Mouse (Mus musculus) liver, postnatal 0 days (tissue): ENCODE results near the gene Plpp7. TPM values are rescaled to one million over a fixed set of nuclear protein-coding genes. Genes with fewer than 3 reads are reported as not detected.

Experiments used
- ATAC-seq: fragments of 200-750 bp; cut with Nextera tagmentation; 2 replicates; pipeline ENCODE4 v1.8.0; 2017; ENCODE audit warnings: mild to moderate bottlenecking, moderate library complexity
- DNase-seq: peaks from one replicate; pipeline ENCODE4 v3.0.0-alpha.2; 2016
- H3K27ac ChIP-seq: fragments of 300-500 bp; sonication (generic); 2 replicates; pipeline ENCODE4 v1.5.1; 2014; ENCODE audit warnings: antibody characterized with exemption, moderate library complexity, mild to moderate bottlenecking, low read depth
- H3K27me3 ChIP-seq: fragments of 300-500 bp; sonication (generic); 2 replicates; pipeline ENCODE4 v1.6.1; 2014; ENCODE audit warnings: low read length, control low read depth, mixed read lengths; ENCODE audit not compliant: insufficient read depth
- H3K36me3 ChIP-seq: fragments of 300-500 bp; sonication (generic); replicated peaks from 2 replicates; pipeline ENCODE4 v1.6.1; 2014; ENCODE audit warnings: mild to moderate bottlenecking, control low read depth, low read length, moderate library complexity, mixed read lengths; ENCODE audit not compliant: insufficient read depth
- H3K4me1 ChIP-seq: fragments of 300-500 bp; sonication (generic); 2 replicates; pipeline ENCODE4 v1.6.1; 2014; ENCODE audit warnings: antibody characterized with exemption, mild to moderate bottlenecking, control low read depth; ENCODE audit not compliant: insufficient read depth
- H3K4me2 ChIP-seq: fragments of 300-500 bp; sonication (generic); 2 replicates; pipeline ENCODE4 v1.6.1; 2014; ENCODE audit warnings: low read depth, mild to moderate bottlenecking, low read length, moderate library complexity, mixed read lengths
- H3K4me3 ChIP-seq: fragments of 300-500 bp; sonication (generic); 2 replicates; pipeline ENCODE4 v1.5.1; 2014; ENCODE audit warnings: low read depth, low read length
- H3K9ac ChIP-seq: fragments of 300-500 bp; sonication (generic); replicated peaks from 2 replicates; pipeline ENCODE4 v1.6.1; 2014; ENCODE audit warnings: mild to moderate bottlenecking, moderate library complexity
- H3K9me3 ChIP-seq: fragments of 300-500 bp; sonication (generic); 2 replicates; pipeline ENCODE4 v1.6.1; 2016; ENCODE audit warnings: mild to moderate bottlenecking, control low read depth, low read length, mixed read lengths
- CTCF ChIP-seq: sonication (generic); IDR thresholded peaks from 2 replicates; pipeline ENCODE4 v1.5.1; 2016; ENCODE audit warnings: antibody characterized with exemption, low read depth
- EP300 ChIP-seq: IDR thresholded peaks from 2 replicates; pipeline ENCODE4 v1.6.1; 2016; ENCODE audit warnings: antibody characterized with exemption, low read depth, mild to moderate bottlenecking
- WGBS: fragments of 180-500 bp; shearing (Covaris S2); extraction: QIAGEN DNeasy Blood & Tissue Kit; methylation state at CpG from one replicate; pipeline ENCODE4 v1.1.7; 2014; ENCODE audit not compliant: insufficient replicate concordance; 5-methylcytosine and 5-hydroxymethylcytosine counted together
- polyA plus RNA-seq: library from polyadenylated mRNA; unstranded; fragments of >200 nt; fragmentation: Nextera tagmentation; extraction: Ambion mirVana; gene quantifications from 2 replicates; pipeline ENCODE4 v1.2.1, GENCODE M21; 2015

The Plpp7 gene
- polyA plus RNA-seq, 1 experiment from 2014 or later: 1.7 TPM

- H3K4me2 ChIP-seq: no peak overlapping the region
- H3K27ac ChIP-seq: no peak overlapping the region
- H3K9me3 ChIP-seq: no peaks in the 10 kb centered on the region
- no peaks in the 10 kb centered on the region for H3K36me3 ChIP-seq
- H3K4me1 ChIP-seq: peaks cover 18% of the 10 kb centered on the region
- no peak for DNase-seq
- WGBS: 68% methylated on average over 2 of the region's 2 CpGs
- no peak overlapping the region for H3K4me3 ChIP-seq
- ATAC-seq: no peak
- H3K9ac ChIP-seq: no peak overlapping the region
- TF ChIP-seq CTCF (no peak), EP300 (no peak)
- H3K27me3 ChIP-seq: no peaks in the 10 kb centered on the region
Observed at GRCm38 (mm10) chr2:32112548-32112947, 17.2 kb downstream of the Plpp7 start.

DNA sequence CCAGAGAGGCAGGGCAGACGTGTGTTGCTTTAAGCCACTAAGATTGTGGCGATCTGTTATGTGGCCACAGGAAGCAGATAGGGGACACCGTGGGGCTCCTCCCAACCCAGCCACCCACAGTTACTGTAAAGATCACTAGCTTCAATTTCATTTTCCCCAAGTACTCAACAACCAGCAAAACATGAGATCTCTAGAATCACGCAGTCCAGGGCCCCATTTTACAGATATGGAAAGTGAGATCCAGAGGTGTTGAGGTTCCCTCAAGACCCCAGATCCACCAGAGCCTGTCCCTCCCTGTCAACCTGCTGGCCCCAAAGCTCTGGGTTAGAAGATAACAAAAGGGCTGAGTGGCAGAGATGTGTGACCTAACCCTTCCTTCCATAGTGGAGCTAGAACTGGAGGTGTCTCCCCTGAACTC lies 20.5 kb downstream of the Plpp7 start:
- Histone ChIP-seq H3K9me3 (no peaks in the 10 kb centered on the region), H3K4me2 (peak overlapping the region; percentile 48), H3K27me3 (no peaks in the 10 kb centered on the region), H3K36me3 (no peaks in the 10 kb centered on the region), H3K9ac (peak overlapping the region; percentile 21; the same call in 1 of the 2 replicates), H3K4me1 (peaks cover 18% of the 10 kb centered on the region), H3K27ac (peak overlapping the region; percentile 79), H3K4me3 (no peak overlapping the region)
- ATAC-seq: peak; percentile 85
- WGBS: 50% methylated on average over 4 of the region's 4 CpGs
- no peak for DNase-seq
- TF ChIP-seq CTCF (no peak), EP300 (0 out of 2 replicates have a peak, but pooled peaks have one; percentile 55)

DNA sequence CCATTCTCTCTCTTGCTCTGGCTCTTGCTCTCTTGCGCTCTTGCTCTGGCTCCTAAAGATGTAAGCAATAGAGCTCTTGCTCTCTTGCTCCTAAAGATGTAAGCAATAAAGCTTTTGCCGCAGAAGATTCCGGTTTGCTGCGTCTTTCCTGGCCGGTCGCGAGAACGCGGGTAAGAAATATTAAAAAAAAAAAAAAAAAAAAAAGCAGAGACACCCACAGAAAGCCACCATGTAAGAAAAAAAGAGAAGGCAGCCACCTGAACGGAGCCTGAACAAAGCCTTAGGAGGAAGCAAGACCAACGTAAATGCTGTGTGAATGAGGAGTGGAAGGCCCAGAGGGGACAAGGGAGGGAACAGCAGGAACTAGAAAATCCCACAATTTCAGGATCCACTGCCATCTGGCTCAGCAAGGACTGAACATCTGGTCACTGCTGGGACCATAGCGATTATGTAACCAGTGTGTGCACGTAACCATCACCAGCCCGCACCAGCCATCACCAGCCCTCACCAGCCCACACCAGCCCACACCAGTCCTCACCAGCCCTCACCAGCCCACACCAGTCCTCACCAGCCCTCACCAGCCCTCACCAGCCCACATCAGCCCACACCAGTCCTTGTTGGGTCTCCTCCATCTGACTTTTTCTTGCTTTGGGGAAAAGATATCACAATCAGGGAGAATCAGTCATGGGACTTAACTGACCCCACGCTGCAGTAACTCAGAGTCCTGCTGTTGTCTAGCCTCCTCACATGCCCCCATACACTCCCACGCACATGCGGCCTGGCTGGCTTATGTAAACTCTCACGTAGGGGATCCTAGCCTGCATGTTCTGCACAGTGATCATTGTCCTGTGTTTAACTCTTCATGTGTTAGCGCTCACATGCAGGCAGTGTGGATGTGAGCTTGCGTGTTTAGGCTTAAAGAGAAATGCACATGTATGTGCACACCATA lies 24.7 kb downstream of the Plpp7 start:
- H3K9ac ChIP-seq: no peak overlapping the region
- H3K4me1 ChIP-seq: peaks cover 17% of the 10 kb centered on the region
- no peaks in the 10 kb centered on the region for H3K9me3 ChIP-seq
- WGBS: 85% methylated on average over 20 of the region's 20 CpGs
- H3K27me3 ChIP-seq: no peaks in the 10 kb centered on the region
- H3K36me3 ChIP-seq: no peaks in the 10 kb centered on the region
- DNase-seq (no peak), ATAC-seq (no peak)
- H3K4me3 ChIP-seq: no peak overlapping the region
- H3K4me2 ChIP-seq: no peak overlapping the region
- H3K27ac ChIP-seq: no peak overlapping the region
- TF ChIP-seq CTCF (no peak), EP300 (no peak)

GRCm38 (mm10) chr2:32121150-32121549 lies 25.8 kb downstream of the Plpp7 start:
- Histone ChIP-seq H3K27me3 (no peaks in the 10 kb centered on the region), H3K4me3 (no peak overlapping the region), H3K36me3 (no peaks in the 10 kb centered on the region), H3K9ac (peak overlapping the region; percentile 3; the same call in 1 of the 2 replicates), H3K4me2 (peak overlapping the region; percentile 23), H3K9me3 (no peaks in the 10 kb centered on the region), H3K4me1 (peaks cover 8% of the 10 kb centered on the region), H3K27ac (peak overlapping the region; percentile 20; the same call in 1 of the 2 replicates)
- no peak for TF ChIP-seq CTCF
- TF ChIP-seq EP300: no peak
- no peak for ATAC-seq
- no peak for DNase-seq
- 21% methylated on average over 5 of the region's 5 CpGs for WGBS

GRCm38 (mm10) chr2:32121785-32122184 lies 26.5 kb downstream of the Plpp7 start:
- DNase-seq: no peak
- Histone ChIP-seq H3K4me3 (no peak overlapping the region), H3K4me1 (peaks cover 8% of the 10 kb centered on the region), H3K27ac (no peak overlapping the region), H3K9ac (no peak overlapping the region), H3K4me2 (no peak overlapping the region), H3K27me3 (no peaks in the 10 kb centered on the region), H3K36me3 (no peaks in the 10 kb centered on the region), H3K9me3 (no peaks in the 10 kb centered on the region)
- WGBS: 70% methylated on average over 2 of the region's 2 CpGs
- TF ChIP-seq EP300 (no peak), CTCF (no peak)
- no peak for ATAC-seq

- ATAC-seq (peak; percentile 95), DNase-seq (peak; percentile 86)
- 20% methylated on average over 16 of the region's 16 CpGs for WGBS
- Histone ChIP-seq H3K4me1 (peaks cover 48% of the 10 kb centered on the region), H3K4me2 (peak overlapping the region; percentile 67), H3K4me3 (peak overlapping the region; percentile 26), H3K9me3 (no peaks in the 10 kb centered on the region), H3K9ac (peak overlapping the region; percentile 65), H3K27me3 (no peaks in the 10 kb centered on the region), H3K27ac (peak overlapping the region; percentile 98), H3K36me3 (no peaks in the 10 kb centered on the region)
- TF ChIP-seq EP300 (peak; percentile 99), CTCF (no peak)
Observed at GRCm38 (mm10) chr2:32127653-32128535, 32.6 kb downstream of the Plpp7 start.
